Mouse (Mus musculus) MEL (cell line): ENCODE data around the gene Ehd3.

ENCODE experiments used
- CTCF ChIP-seq, 3 experiments: IDR thresholded peaks in 2 of 3; conservative IDR thresholded peaks in 1 of 3; 2 replicates each; pipeline ENCODE4 v1.5.1; 2011 to 2012; ENCODE audit warnings: low read length in 3 of 3, low read depth in 2 of 3, mild to moderate bottlenecking in 2 of 3, improper control_type of control experiment in 1 of 3, inconsistent platforms in 1 of 3, mixed read lengths in 1 of 3, moderate library complexity in 1 of 3; ENCODE audit not compliant: control insufficient read depth in 1 of 3, insufficient read depth in 1 of 3, poor library complexity in 1 of 3, severe bottlenecking in 1 of 3
- GATA1 ChIP-seq: IDR thresholded peaks from 2 replicates; pipeline ENCODE4 v1.6.1; 2011; ENCODE audit warnings: low read depth, low read length, improper control_type of control experiment
- MAFK ChIP-seq: IDR thresholded peaks from 2 replicates; pipeline ENCODE4 v1.6.1; 2011; ENCODE audit warnings: low read depth, mild to moderate bottlenecking, low read length, improper control_type of control experiment, borderline replicate concordance
- POLR2A ChIP-seq, 2 experiments: IDR thresholded peaks; 2 replicates each; pipeline ENCODE4 v1.6.1; 2011 to 2012; ENCODE audit warnings: low read length in 2 of 2, mild to moderate bottlenecking in 2 of 2, control low read depth in 1 of 2, improper control_type of control experiment in 1 of 2, low read depth in 1 of 2, moderate library complexity in 1 of 2; ENCODE audit not compliant: control insufficient read depth in 1 of 2, insufficient read depth in 1 of 2, poor library complexity in 1 of 2
- POLR2AphosphoS2 ChIP-seq: IDR thresholded peaks from 2 replicates; pipeline ENCODE4 v1.6.1; 2011; ENCODE audit warnings: low read length, improper control_type of control experiment
- TCF12 ChIP-seq: IDR thresholded peaks from 2 replicates; pipeline ENCODE4 v1.6.1; 2014; ENCODE audit warnings: low read depth, mild to moderate bottlenecking, inconsistent platforms, low read length, improper control_type of control experiment, moderate library complexity
- ZC3H11A ChIP-seq: IDR thresholded peaks from 2 replicates; pipeline ENCODE4 v1.6.1; 2012; ENCODE audit warnings: low read depth, mild to moderate bottlenecking, inconsistent platforms, low read length, improper control_type of control experiment

DNA sequence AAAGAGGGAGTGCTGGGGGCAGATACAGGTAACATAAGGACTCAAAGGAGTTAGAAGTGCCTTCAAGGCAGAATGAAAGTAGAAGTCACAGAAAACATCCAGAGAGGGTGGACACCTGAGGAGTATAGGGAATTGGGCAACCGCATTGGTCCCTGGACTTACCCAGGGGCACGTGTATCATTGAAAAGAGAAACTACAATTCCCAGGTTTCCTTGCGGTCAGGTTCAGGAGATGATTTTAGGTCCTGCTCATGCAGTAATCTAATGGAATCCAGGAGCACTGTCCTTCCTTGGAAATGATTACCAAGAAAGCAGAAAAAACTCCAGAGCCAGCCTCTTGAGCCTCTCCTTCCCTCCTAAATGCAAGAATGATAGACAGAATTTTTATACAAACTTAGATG is 29.5 kb downstream of the Ehd3 start:
- 0 out of 2 replicates have a peak, but pooled peaks have one; percentile 0 for TF ChIP-seq GATA1
- no peak for TF ChIP-seq POLR2AphosphoS2
- no peak for TF ChIP-seq CTCF (IDR thresholded peaks at IDR 0.05 in 2 of 3, conservative IDR thresholded peaks at IDR 0.05 in 1 of 3; ENCODE audit: control insufficient read depth in 1 of 3, insufficient read depth in 1 of 3, low read depth in 2 of 3, low read length in 3 of 3, poor library complexity in 1 of 3, severe bottlenecking in 1 of 3)
- peak in 1 of 2 experiments; percentile 4; a peak in 1 of 4 replicates for TF ChIP-seq POLR2A (IDR thresholded peaks at IDR 0.05; ENCODE audit: control insufficient read depth in 1 of 2, insufficient read depth in 1 of 2, low read depth in 1 of 2, low read length in 2 of 2, poor library complexity in 1 of 2)
- TF ChIP-seq ZC3H11A, result no peak
- TF ChIP-seq MAFK, result no peak
- TF ChIP-seq TCF12, result no peak
